Mouse (Mus musculus): ENCODE measurements around the gene Sytl1.
A peak's percentile ranks its signal among the peaks of the same experiment; 100 is the strongest.

Gene Sytl1

DNA sequence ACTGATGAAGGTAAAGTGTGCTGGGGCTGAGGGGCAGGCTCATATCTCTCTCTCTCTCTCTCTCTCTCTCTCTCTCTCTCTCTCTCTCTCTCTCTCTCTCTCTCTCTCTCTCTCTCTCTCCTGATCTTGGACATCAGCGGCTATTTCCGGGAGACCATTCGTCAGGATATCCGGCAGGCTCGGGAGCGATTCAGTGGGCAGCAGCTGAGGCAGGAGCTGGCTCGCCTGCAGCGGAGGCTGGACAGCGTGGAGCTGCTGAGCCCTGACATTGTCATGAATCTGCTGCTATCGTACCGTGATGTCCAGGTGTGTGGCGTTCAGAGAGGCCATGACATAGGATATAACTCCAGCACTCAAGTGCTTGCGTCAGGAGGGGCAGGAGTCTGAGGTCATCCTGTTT, 19.4 kb downstream of the Sytl1 start:
- no peak for DNase-seq

DNA sequence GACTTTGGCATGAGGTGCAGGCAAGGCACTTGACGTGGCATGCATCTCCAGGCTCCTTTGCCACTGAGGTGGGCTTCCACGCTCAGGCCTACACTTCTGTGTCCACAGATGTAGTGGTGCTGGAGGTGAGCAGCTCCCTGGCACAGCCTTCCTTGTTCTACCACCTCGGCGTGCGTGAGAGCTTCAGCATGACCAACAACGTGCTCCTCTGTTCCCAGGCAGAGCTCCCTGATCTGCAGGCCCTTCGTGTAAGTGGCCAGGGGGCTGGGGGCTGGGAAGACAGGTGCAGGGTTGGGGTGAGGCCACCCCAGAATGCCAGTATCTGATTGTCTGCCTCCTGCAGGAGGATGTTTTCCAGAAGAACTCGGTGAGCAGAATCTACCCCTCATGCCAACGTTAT, 20.2 kb downstream of the Sytl1 start:
- no peak for DNase-seq

DNA sequence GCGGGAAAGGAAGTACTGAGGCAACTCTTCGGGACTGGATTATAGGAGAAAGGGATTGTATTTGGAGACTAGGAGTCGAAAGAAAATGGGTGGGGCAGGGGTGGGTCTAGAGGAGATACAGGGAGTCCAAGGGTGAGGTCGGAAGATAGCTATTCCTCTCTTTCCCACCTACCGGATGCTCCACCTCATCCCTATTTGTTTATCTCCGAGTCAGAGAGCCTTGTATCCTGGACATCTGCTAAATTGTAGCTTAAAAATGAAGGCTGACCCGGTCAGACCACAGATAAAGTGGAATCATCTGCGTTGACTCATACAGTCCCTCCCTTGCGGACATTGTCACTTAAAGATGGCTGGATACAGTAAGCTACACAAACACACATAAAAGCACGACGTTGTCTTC, 21.0 kb downstream of the Sytl1 start:
- DNase-seq: no peak

DNA sequence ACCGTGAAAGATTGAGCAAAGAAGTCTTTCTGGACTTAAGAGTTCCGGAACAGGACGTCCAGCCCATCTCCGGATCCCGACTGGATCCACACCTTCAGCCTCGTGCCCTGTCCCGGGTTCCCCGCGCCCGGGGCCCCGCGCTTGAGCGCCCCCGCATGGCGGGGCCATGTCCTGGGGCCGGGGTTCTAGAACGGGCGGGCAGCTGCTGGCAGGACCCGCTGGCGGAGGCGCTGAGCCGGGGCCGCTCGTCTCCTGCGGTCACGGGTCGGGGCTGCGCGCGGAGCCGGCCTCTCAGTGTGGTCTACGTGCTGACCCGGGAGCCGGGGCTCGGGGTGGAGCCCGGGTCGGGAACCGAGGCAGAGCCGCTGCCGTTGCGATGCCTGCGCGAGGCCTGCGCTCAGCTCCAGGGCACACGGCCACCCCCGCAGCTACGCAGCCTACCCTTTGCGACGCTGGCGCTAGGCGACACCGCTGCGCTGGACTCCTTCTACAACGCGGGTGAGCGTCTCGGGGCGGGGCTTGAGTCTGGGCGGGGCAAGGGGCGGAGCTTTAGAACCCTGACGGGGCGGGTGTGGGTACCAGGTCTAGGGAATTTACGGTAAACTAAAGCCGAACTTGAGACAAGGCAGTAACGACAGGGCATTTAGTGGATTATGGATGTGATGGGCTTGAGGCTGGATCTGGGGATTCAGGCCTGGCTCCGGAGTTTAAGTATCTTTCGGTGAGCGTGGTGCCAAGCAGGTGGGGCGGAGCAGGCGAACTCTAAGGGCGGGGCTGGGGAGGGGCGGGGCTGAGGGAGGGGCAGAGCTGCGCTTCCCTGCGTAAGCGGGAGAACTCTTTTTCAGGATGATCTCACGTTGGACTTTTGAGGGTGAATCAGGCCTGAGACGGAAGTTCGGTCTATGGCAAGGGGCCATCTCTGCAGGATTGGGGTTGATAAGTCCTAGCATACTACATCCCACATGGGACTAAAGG, 21.7 kb downstream of the Sytl1 start:
- DNase-seq: peak; percentile 88

DNA sequence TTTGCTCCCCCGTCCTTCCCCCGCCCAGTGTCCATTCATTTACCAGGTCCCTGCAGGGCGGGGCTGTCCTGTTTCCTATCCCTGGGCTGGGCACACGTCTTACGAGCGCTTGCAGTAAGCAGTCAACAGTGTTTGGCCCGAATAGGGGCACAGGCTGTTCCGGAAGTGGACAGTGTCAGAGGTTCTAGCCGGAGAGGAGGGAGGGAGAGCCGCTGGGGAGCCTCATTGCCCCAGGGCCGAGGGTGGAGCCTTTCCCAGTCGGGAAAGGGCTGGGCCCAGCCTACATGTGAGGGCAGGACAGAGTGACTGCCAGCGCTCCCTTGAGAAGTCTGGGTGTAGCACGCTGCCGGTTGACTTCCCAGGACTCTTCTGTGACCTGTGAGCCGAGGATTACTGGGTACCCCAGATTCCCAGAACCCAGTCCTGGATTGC, 22.4 kb downstream of the Sytl1 start, which contains the start of gene Map3k6:
Map3k6 (plus strand) TSS at position 329 of the 432 bp plus-strand sequence.
- peak; percentile 40 for DNase-seq

DNA sequence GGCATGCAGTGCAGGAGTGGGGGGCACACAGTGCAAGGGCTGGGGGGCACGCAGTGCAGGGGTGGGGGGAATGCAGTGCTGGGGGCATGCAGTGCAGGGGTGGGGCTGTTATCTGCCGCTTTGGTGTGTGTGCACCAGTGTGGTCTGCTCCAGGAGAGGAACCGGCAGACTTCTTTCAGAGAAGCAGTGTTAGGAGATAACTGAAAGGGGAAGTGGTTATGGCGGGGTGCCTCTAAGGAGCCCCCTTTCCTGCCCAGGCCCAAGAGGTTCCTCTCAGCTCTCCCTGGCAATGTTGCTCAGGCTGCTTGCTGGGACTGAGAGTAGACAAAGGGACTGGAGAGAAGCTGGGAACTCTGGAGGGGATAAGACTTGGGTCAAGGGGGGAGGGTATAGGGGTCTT, 25.0 kb downstream of the Sytl1 start:
- DNase-seq: no peak

DNA sequence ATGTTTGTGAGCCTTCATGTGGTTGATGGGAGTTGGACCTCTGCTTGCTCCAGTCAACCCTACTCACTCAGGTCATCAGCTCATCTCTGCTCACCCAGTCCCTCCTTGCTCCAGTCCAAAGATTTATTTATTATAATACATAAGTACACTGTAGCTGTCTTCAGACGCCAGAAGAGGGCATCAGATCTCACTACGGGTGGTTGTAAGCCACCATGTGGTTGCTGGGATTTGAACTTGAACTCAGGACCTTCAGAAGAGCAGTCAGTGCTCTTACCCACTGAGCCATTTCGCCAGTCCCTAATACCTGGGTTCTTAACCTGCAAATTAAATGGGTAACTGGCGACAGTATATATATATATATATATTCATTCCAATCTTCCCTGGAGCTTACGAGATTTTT, 27.5 kb downstream of the Sytl1 start:
- no peak for DNase-seq

DNA sequence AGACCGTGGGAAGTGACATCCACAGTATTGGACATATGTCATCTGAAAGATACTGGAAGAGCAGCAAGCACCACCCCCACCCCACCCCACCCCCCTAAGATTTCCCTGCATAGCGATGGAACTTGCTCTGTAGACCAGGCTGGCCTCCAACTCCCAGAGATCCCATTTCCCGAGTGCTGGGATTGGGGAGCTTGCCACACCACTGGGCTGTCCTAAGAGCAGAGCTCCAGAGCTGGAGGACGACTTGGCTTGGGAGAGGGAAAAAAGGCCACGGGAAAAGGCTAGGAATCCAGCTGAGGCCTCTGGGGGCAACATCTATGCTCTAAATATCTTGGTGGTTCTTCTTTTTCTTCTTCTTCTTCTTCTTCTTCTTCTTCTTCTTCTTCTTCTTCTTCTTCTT, 28.1 kb downstream of the Sytl1 start:
- DNase-seq: no peak

DNA sequence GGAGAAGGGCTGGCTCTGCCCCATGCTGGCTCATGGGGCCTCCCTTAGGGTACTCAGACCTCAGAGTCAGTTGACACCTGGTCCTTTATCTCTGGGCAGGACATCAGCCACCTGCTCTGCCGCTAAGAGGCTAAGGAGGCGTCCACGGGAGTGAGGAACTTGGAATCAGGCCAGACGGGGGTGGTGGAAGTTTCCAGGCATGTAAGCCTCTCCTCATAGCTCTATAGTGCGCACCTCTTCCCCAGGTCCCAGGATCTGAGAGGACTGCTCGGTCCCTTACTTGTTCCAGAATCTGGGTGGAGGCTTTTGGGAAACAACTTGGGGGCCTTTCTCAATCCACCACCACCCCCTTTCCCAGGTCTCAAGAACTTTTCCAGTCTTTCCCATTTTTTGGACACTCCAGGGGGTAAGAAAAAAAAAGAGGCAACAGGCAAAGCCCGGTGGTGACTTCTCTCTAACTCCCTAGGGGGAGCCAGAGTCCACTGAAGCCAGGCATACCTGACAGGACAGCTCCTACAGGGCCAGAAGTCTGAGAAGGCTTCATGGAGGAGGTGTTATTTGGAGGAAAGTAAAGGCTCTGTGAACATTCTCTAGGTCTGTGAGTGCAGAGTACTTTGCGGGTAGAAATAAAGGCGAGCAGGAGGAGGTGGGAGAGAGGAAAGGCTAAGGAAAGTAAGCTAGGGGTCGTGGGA, 29.5 kb downstream of the Sytl1 start:
- DNase-seq: no peak

DNA sequence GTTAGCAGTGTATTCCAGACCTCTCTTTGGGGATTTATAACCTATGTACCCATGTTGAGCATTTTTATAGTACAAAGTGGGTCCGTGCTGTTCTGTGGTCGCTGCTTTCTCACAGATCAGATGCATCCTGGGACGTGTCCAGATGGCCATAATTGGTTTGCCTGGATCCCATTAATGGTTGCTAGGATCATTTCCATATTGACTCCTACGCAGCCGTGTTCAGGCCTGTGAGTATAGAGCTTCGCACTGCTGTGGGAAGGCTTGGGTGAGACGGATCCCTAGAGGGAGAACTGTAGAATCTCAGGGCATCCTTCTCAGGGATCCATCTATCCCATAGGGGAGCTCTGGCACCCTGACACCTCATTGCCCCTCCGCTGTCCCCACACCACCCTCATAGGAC, 33.3 kb downstream of the Sytl1 start:
- DNase-seq: no peak

DNA sequence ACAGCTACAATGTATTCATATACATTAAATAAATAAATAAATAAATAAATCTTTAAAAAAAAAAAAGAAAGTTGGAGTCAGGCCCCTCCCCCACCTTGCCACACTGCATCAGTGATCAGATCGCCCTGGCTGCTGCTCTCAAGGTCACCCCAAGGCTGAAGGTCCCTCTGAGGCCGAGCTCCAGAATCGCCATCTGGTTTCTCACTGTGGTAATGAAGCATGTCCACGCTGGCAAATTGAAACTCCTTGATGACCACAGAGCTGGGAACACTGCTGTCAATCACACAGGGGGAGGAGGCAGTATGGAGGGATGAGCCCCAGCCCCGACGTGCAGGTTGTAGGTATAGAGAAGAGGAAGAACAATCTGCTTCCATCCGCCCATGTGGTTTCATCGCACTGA, 35.3 kb downstream of the Sytl1 start:
- no peak for DNase-seq

DNA sequence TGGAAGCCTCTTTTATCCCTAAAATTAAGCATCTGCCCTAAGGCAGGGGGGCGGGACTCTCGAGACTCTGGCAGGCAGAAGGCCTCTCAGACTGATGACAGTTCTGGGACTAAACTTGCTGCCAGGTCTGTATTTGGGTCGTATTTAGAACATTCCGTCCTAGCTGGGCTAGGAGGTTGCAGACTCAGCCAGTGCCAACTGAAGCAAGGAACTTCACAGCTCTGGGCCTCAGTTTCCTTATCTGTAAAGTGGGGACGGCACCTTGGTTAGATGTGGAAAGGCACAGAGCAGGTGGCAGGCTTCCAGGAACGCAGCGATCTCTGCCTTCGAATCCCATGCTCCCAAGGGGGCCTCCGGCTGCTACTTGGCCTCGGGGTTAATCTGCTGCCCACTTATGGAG, 36.8 kb downstream of the Sytl1 start:
- DNase-seq: no peak

DNA sequence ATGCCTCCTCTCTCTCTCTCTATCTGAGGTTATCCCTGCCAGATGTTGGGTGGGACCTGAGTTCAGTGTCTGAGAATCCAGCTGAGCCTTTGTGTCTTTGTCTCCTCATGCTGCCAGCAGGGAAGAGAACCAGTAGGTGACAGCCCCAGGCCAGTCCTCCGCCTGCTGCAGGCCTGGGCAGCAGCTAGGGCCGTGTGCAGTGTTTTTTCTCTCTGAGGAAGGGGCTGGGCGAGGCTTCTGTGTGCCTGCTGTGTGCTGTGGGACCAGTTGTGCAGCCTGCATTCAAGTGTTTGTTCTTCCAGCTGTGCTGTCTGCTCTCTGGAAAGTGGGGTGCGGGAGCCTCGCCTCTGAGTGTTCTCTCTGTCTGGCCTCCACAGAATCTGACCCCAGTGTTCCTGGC, 39.0 kb downstream of the Sytl1 start:
- DNase-seq: no peak

DNA sequence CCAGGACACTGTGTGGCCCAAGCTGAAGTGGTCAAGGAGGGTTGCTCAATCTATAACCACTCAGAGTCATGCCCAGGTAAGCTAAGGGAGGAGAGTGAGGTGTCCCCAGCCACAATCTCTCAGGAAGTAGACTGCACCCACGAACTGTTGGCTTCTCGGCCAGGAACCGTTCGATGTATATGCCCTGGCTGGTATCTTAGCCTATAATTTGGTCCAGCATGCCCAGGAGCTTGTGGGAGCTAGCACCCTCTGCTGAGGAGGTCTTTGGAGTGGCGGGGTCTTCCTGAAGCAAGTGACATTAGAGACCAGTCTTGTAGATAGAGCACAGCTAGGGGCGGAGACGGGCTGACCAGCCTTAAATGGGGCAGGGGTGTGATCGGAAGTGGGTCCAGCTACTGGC, 41.2 kb downstream of the Sytl1 start:
- no peak for DNase-seq

DNA sequence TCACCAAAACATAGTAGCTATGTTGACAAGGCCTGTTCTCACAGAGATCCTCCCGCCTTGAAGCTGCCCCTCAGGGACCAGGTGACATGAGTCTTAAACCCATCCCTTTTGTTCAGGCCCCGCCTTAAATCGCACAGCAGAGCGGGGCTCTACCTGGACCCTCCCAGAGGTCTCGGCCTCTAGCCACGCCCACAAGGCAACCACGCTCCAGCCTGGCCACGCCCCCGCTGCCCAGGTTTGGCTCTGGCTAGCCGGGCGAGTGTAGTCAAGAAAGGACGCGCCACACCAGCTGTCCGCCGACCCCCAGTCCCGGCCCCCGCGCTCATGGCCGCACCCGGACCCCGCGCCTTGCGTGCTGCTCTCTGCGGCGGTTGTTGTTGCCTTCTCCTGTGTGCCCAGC, 42.3 kb downstream of the Sytl1 start:
- no peak for DNase-seq

DNA sequence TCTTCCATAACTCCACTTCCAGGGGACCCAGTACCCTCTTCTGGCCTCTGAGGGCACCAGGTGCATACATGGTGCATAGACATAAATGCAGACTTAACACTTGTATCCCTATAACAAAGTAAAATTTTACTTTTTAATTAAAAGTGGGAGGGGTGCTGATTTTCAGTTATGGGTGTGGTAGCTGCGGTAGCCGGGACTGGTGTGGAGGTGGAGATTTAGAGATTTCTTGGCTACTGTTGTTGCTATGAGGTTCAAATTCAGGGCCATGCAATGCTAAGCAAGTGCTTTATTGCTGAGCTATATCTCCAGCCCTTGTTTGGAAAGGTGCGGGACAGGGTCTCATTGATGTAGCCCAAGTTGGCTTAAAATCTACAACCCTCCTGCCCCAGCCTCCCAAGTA, 44.2 kb downstream of the Sytl1 start:
- DNase-seq: no peak

DNA sequence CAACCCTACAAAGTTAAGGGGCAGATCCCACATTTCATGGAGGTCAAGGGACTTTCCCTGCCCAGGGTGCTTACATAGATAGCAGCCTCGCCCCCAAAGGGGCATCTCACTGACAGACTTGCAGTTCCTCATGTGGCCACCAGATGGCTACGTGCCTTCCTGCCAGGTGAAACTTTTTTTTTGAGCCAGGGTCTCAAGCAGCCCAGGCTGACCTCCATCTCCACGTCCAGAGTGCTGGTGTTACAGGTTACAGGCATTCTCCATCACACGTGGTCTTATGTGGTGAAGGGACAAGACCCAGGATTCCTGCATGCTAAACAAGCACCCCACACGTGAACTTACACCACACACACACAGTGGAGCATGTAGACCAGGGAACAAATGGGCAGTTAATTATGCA, 45.3 kb downstream of the Sytl1 start:
- DNase-seq: peak; percentile 31

DNA sequence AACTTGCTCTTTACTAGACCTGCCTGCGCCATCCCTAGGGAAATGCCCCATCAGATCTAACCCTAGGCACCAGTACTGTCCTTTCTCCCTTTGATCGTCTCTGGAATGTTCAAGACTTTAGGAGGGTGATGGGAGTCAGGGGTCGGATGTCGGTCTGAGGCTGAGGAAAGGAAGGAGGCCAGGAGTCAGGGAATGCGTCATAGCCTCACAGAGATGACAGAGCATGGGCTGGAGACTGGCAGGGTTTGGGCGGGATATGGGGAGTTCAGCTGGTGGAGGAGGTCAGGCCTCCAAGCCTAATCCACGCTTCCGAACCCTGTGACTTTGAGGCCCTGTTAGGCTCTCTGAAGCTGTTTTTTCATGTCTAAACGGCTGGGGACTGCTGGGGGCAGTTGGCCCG, 49.3 kb downstream of the Sytl1 start:
- DNase-seq: no peak

DNA sequence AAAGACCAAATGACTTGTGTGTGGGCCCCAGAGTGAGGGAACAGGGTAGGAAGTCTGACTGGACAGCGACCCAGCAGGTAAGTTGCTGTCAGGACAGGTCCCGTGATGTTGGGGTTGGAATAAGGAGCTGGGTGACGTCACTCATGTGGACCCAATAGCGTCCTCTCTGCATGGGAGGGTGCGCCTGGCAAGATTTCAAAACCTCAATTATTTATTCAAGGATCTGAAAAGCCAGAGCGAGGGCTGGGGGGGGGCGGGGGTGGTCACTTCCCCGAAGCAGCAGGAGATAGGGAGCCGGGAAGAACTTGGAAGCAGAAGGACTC, 49.7 kb downstream of the Sytl1 start:
- DNase-seq: peak; percentile 44

DNA sequence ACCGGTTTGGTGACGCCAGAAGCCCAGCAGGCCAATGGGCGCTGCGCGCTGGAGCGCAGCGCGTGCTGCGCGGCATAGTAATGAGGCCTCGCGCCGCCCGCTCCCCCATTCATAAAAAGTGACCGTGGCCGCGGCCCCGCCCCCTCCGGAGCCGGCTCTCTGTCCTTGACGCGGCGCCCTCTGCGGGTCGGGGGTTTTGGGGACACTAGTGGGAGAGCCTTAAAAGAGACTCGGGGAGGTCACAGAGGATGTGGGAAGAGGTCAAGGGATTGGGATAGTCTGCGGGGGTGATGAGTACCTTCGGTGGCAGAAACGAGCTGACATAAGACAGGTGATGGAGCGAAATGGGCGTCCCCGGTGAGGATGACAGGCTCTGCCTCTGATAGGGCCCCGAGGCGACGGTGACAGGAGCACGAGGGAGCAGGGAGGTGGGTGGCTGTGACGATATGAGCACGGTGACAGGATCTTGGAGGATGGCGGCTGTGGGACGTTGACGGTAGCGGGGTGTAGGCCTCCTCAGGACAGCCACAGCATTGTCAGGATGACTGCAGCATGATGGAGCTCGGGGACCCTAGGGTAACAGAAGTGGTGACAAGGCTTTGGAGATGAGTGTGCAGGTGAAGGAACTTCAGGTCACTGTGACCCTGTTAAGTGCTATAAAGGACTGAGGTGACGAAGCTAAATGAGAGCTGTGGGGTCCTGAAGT, 50.2 kb downstream of the Sytl1 start:
- peak; percentile 88 for DNase-seq

DNA sequence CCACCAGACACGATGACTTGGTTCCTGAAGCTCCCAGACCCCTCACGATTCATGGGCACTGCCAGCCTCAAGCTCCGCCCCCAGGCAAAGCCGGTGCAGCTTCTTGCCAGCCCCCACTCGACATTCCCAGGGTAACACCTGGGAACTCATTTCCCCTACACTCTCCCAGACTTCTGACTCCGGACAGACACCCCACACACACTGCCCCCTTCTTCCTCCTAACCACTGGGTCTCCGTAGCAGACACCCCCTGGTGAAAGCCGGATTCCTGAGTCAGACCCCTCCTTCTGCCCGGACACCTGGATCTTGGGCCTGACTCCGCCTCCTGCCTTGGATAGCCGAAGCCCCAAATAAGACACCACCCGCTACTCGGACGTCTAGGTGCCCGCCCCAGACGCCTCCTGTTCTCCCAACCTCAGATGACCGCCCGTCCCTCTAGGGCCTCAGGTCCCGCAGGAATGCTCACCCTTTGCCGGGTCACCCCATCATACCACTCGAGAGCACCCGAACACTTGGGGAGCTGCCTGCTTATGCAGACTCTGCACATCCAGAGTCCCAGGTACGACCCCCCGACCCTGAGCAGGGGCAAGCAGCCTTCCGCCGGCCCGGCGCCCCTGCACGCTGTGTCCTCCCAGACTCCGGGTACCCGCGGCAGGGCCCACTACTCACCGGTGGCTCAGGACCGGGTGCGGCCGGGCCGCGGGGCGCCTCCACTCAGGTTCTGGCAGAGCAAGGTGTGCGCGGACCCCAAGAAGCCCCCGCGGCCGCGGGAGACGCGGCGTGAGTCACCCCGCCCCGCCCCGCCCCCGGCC, 51.0 kb downstream of the Sytl1 start, which contains the start of the genes Cd164l2 and Gpr3:
Cd164l2 (plus strand) TSS at position 381 of the 811 bp plus-strand sequence.
Gpr3 (minus strand) TSS at position 786 of the 811 bp plus-strand sequence.
- peak; percentile 47 for DNase-seq

DNA sequence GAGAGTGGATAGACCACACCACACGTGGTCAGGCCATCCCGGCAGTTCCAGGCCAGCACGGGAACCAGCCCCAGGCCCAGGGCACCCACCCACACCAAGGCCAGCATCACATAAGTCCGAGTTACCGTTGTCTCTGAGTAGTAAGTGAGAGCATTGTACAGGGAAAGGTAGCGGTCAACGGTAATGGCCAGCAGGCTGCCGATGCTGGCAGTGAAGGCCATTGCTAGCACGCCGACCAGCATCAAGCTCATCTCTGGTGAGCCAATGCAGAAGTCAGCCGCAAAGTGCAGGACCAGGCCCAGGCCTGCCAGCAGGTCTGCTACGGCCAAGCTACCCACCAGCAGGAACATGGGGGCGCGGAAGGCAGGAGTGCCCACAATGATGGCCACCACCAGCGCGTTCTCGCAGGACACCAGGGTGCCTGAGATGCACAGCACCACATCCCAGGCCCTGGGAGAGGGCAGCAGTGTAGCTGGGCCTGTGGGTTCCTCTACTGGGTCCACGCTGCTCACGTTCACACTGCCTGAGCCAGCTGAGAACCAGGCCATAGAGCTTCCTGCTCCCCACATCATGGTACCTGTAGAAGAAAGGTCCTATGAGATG, 52.0 kb downstream of the Sytl1 start:
- DNase-seq: no peak
